Mouse (Mus musculus) kidney, postnatal 25 days (tissue): ENCODE measurements around the gene Hist1h4a.
A peak's percentile ranks its signal among the peaks of the same experiment; 100 is the strongest.

ENCODE experiments used
- DNase-seq, 2 experiments: peaks; one replicate each; pipeline ENCODE4 v3.0.0; 2021; ENCODE audit warnings: mixed read lengths in 2 of 2

The Hist1h4a gene

GRCm38 (mm10) chr13:23757921-23758320 lies 3.1 kb downstream of the Hist1h4a start:
- no peak for DNase-seq

GRCm38 (mm10) chr13:23757211-23757773 lies 3.7 kb downstream of the Hist1h4a start:
- no peak for DNase-seq

- peak; percentile 91 to 94 for DNase-seq
Measured at GRCm38 (mm10) chr13:23756790-23757189, 4.2 kb downstream of the Hist1h4a start, which contains the start of gene Hist1h4b. Gene Hist1h4b (plus strand): TSS chr13:23757013.

GRCm38 (mm10) chr13:23755000-23755399 lies 6.0 kb downstream of the Hist1h4a start:
- no peak for DNase-seq

- DNase-seq: no peak
Measured at GRCm38 (mm10) chr13:23753314-23754078, 7.5 kb downstream of the Hist1h4a start.

GRCm38 (mm10) chr13:23752742-23753172 lies 8.3 kb downstream of the Hist1h4a start:
- no peak for DNase-seq

- DNase-seq: peak; percentile 90 to 94
Measured at GRCm38 (mm10) chr13:23752067-23752741, 8.8 kb downstream of the Hist1h4a start, which contains the start of gene Hist1h3b. Gene Hist1h3b (plus strand): TSS chr13:23752267.

GRCm38 (mm10) chr13:23751478-23751956 lies 9.5 kb downstream of the Hist1h4a start:
- DNase-seq: no peak

GRCm38 (mm10) chr13:23750839-23751477 lies 10.1 kb downstream of the Hist1h4a start, which contains the start of gene Hist1h2ab:
Gene Hist1h2ab (plus strand): TSS chr13:23751126.
- DNase-seq: peak in 1 of 2 experiments; percentile 52

- no peak for DNase-seq
Measured at GRCm38 (mm10) chr13:23749563-23750121, 11.4 kb downstream of the Hist1h4a start.

GRCm38 (mm10) chr13:23747892-23748288 lies 13.1 kb downstream of the Hist1h4a start:
- no peak for DNase-seq

- DNase-seq: no peak
Measured at GRCm38 (mm10) chr13:23747081-23747891, 13.7 kb downstream of the Hist1h4a start.

- peak; percentile 42 to 72 for DNase-seq
Measured at GRCm38 (mm10) chr13:23746201-23747080, 14.6 kb downstream of the Hist1h4a start, which contains the start of gene Hist1h2bb. Gene Hist1h2bb (plus strand): TSS chr13:23746734.

- peak; percentile 89 to 94 for DNase-seq
Measured at GRCm38 (mm10) chr13:23745381-23746161, 15.5 kb downstream of the Hist1h4a start, which contains the start of gene Hist1h3c. Gene Hist1h3c (minus strand): TSS chr13:23745602.

- no peak for DNase-seq
Measured at GRCm38 (mm10) chr13:23744421-23745380, 16.3 kb downstream of the Hist1h4a start.

- no peak for DNase-seq
Measured at GRCm38 (mm10) chr13:23743963-23744362, 17.1 kb downstream of the Hist1h4a start.

GRCm38 (mm10) chr13:23743215-23743614 lies 17.8 kb downstream of the Hist1h4a start:
- no peak for DNase-seq

- DNase-seq: no peak
Measured at GRCm38 (mm10) chr13:23742007-23742406, 19.0 kb downstream of the Hist1h4a start.
